Mouse (Mus musculus) gastrocnemius, postnatal 36 days (tissue): Measurements from ENCODE around the gene Agxt. TPM values are rescaled to one million over a fixed set of nuclear protein-coding genes. Genes with fewer than 3 reads are reported as not detected.
A peak's percentile ranks its signal among the peaks of the same experiment; 100 is the strongest.

ENCODE experiments used
- DNase-seq, 2 experiments: peaks; one replicate each; pipeline ENCODE4 v3.0.0; 2022
- intact Hi-C: fragments of 180-260 bp; cut with DNase I; formaldehyde crosslinking; loops from one replicate; pipeline ENCODE4 v1.15.1; 2025
- long read RNA-seq, 2 experiments: library from polyadenylated mRNA; stranded (forward); transcript quantifications; one replicate each; pipeline ENCODE4 v2.0.0; 2021
- total RNA-seq, 2 experiments: library from RNA; stranded (reverse); gene quantifications; 2 replicates each; pipeline ENCODE4 v1.2.3; 2021

The Agxt gene
- total RNA-seq = under 1 TPM in 1 of 2 experiments, not detected in 1; 0.28 TPM
- long read RNA-seq, experiment 1 = 0 reads
- long read RNA-seq, experiment 2 = 0 reads

GRCm38 (mm10) chr1:93135036-93135526, at the start of gene Agxt:
Gene Agxt (plus strand): TSS chr1:93135240.
- DNase-seq = no peak
- intact Hi-C loops = no loop called here

- intact Hi-C loops = no loop called here
- DNase-seq = no peak
Measured at GRCm38 (mm10) chr1:93092582-93092981, 42.5 kb upstream of the Agxt start.

- intact Hi-C loops = no loop called here
- DNase-seq = no peak
Measured at GRCm38 (mm10) chr1:93098956-93099355, 36.1 kb upstream of the Agxt start.

- intact Hi-C loops = no loop called here
- no peak for DNase-seq
Measured at GRCm38 (mm10) chr1:93100243-93100575, 34.8 kb upstream of the Agxt start.

- DNase-seq = no peak
- intact Hi-C loops = no loop called here
Measured at GRCm38 (mm10) chr1:93100576-93101491, 34.2 kb upstream of the Agxt start.

GRCm38 (mm10) chr1:93101571-93102061, 33.4 kb upstream of the Agxt start, which contains the start of gene Kif1a:
Gene Kif1a (minus strand): TSS chr1:93101951.
- intact Hi-C loops = no loop called here
- DNase-seq = no peak

GRCm38 (mm10) chr1:93102700-93103099, 32.3 kb upstream of the Agxt start:
- DNase-seq = no peak
- intact Hi-C loops = no loop called here

- DNase-seq = no peak
- intact Hi-C loops = no loop called here
Measured at GRCm38 (mm10) chr1:93114713-93115463, 20.2 kb upstream of the Agxt start.

GRCm38 (mm10) chr1:93115471-93115870, 19.6 kb upstream of the Agxt start:
- intact Hi-C loops = no loop called here
- no peak for DNase-seq

GRCm38 (mm10) chr1:93118816-93119215, 16.2 kb upstream of the Agxt start:
- intact Hi-C loops = no loop called here

GRCm38 (mm10) chr1:93123179-93123854, 11.7 kb upstream of the Agxt start:
- DNase-seq = no peak
- intact Hi-C loops = no loop called here

More at GRCm38 (mm10) chr1:93118816-93119215, 16.2 kb upstream of the Agxt start:
- no peak for DNase-seq

- no peak for DNase-seq
- intact Hi-C loops = no loop called here
Measured at GRCm38 (mm10) chr1:93124066-93124465, 11.0 kb upstream of the Agxt start.

GRCm38 (mm10) chr1:93125256-93125655, 9.8 kb upstream of the Agxt start:
- DNase-seq = no peak
- intact Hi-C loops = no loop called here

- intact Hi-C loops = no loop called here
- no peak for DNase-seq
Measured at GRCm38 (mm10) chr1:93128209-93128608, 6.8 kb upstream of the Agxt start.

GRCm38 (mm10) chr1:93128710-93129349, 6.2 kb upstream of the Agxt start:
- DNase-seq = peak in 1 of 2 experiments; percentile 17
- intact Hi-C loops = no loop called here

- intact Hi-C loops = no loop called here
- no peak for DNase-seq
Measured at GRCm38 (mm10) chr1:93130242-93130983, 4.6 kb upstream of the Agxt start.

GRCm38 (mm10) chr1:93132676-93133075, 2.4 kb upstream of the Agxt start:
- DNase-seq = no peak
- intact Hi-C loops = no loop called here

- no peak for DNase-seq
- intact Hi-C loops = no loop called here
Measured at GRCm38 (mm10) chr1:93138534-93138933, 3.5 kb downstream of the Agxt start.

- intact Hi-C loops = no loop called here
Measured at GRCm38 (mm10) chr1:93139713-93140112, 4.7 kb downstream of the Agxt start.

More at GRCm38 (mm10) chr1:93139713-93140112, 4.7 kb downstream of the Agxt start:
- DNase-seq = no peak
